Mouse (Mus musculus): Measurements from ENCODE around the gene Prps1.

GRCm38 (mm10) chrX:140432786-140433185 lies 23.6 kb upstream of the Prps1 start:
- no peak for TF ChIP-seq CTCF (IDR thresholded peaks at IDR 0.05; ENCODE audit: extremely low read depth, insufficient read depth, low read length)
- no peak for TF ChIP-seq POLR2A (IDR thresholded peaks at IDR 0.05; ENCODE audit: extremely low read depth, insufficient read depth, low read length)

Data from cortical plate, adult 2 months (tissue).